Mouse (Mus musculus) cerebellum, postnatal 25 days (tissue): Measurements from ENCODE around the gene Prex1.
"Not testable (repeated sequence)": the region's sequence is repeated elsewhere in the genome, so short reads cannot be mapped to it uniquely, and the experiment has no call there.

ENCODE experiments used
- DNase-seq, 2 experiments: peaks; one replicate each; pipeline ENCODE4 v3.0.0; 2021; ENCODE audit warnings: mixed read lengths in 2 of 2

Prex1 gene

DNA sequence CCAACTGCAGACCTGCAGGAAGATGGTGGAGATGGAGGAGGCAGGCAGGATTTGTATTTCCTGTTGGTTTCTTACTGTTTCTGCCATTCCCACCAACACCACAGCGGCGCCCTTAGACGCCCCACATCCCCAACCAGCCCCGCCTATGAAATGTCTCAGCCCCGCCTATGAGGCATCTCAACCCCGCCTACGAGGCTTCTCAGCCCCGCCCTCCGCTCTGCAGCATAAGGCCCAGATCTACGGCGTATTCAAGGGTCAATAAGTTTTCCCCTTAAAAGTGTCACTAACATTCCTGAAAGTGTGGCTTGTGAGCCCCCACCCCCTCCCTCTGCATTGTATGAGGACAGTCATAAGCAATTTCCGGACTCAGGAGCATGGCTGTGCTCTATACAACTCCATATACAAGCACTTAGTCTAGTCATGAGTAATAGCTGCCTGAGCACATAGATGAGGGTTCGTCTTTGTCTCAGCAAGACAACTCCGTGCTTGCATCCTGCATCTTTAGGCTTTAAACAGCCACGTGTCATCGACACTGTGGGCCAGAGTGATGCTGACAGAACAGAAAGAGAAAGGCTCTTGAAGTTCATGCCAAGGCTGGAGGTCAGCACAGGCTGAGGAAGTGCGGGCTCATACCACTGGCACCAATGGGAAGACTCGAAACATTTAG, 160.0 kb downstream of the Prex1 start:
- no peak for DNase-seq

- DNase-seq = no peak
These were observed 161.0 kb downstream of the Prex1 start for GRCm38 (mm10) chr2:166552657-166553056.

DNA sequence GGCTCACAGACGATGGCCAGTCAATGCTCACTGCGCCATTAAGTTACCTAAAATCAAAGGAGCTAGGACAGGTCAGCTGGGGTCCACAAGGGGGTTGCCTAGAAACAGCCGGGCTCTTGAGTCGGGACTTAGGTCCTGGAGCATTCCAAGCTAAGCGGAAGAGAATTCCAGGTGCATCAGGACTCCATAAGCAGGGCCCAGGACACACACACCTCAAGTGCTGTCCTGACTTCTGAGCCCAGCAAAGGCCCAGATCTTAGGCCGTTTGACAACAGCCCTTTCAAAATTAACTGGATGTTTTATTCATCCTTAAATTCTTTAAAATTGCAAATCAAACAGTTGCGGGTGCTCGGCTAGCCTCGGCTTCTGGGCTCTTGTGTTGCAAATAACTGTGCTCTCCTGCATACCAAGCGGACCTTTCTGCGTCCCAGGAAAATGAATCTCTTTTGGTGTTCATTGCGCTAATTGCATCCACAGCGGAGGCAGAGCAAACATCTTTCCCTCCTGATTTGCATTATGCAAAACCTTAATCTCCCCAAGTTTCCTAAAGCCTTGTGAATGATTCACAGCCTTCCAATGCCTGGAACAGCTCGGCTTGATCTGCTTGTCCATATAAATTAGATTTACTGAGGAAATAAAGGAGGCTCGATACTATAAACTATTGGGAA, 161.7 kb downstream of the Prex1 start:
- no peak for DNase-seq

GRCm38 (mm10) chr2:166549871-166550270, 163.8 kb downstream of the Prex1 start:
- DNase-seq = no peak

DNA sequence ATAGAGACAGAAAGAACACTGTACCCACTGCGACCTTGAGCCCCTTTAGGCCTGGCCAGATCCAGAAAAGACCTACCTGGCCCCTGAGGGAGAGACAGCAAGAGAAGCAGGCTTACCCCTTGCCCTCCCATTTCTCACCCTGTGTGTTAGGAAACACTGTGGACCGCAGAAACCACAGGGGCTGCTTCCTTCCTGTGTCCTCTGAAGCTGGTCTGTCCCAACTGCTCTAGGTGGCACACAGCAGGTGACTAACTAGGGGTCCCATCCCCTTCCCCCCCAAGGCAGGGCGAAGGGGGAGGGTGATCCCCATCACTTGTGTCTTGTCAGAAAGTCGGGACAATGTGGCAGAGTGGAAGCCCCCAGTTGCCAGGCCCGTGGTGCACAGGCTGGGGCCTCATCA, 164.6 kb downstream of the Prex1 start:
- DNase-seq = no peak

DNA sequence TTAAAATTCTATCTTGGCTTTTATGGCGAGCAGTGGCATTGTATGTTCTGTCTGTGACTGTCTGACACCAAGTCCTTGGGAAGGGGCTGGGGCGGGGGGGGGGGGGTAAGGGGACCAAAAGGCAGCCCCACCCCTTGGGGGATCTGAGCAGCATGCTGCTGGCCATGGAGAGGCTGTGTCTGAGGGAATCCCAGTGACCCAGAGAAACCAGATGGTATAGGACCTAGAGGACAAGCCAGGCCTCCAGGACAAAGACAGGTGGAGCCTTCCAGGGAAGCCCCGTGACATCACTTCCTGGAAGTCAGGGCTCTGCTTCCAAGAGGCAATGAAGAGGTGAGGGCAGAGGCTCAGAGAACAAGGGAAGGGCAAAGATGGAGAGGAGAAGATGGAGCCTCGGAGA, 168.1 kb downstream of the Prex1 start:
- DNase-seq = no peak

DNA sequence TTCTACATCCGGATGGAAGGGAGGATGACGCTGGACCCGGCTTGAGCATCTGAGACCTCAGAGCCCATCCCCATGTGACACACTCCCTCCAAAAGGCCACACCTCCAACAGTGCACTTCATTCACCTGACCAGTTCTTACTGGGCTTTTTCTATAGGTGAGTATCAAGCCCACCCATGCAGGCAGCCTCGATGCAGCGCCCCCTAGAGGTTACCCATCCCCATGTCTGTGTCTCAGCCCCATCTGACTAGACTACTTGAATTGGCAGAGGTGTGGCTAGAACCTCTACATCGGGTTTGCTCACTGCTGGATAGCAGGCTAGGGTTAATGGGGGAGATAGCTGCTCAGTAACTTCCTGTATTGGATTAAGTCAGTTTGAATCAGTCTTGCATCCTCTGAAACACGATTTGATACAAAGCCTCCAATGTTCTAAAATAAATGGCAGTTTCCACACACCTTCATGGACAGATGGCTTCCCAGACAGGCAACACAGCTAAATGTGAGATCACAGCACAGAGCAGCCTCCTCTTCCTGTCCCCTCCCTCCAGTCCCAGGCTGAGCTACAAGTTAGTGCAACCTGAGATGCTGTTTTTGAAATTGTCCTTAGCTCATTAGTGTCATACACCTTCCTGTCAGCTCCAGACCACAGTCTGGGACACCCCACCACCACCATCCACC, 168.9 kb downstream of the Prex1 start:
- no peak for DNase-seq

DNA sequence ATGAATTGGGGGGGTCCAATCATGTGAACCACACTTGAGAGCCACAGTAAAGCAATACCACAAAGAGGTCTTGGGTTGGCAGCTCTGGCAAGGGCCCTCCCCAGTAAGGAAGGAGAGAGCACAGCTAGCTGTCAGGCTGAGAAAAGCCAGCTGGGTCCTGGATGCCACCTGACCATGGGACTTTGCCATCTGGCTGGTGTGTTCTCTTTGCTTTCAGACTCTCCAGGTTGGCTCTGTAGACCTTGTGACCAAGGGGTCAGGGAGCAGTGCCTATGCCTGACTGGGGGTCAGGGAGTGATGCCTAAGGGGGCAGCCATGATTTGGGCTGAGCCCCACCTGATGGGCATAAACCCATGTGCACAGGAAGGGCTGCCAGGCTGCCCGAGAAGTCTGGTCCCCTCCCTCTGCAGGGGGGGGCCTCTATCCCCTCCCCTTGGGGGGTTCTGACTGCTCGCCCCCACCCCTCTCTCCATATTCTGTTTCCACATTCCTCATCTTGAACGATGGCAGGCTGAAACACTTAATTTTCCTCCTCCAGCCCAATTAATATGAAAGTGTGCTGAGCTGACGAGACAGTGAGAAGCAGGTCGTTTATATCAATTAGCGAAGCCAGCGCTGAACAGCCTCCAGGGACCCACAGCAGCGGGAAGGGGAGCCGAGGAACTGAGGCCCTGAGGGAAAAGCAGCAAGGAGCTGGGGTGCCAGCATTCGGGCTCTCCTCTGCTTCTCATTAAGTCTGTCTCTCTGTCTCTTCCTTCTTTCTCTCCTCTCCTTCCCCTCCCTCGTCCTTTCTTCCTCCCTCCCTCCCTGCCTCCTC, 172.3 kb downstream of the Prex1 start:
- no peak for DNase-seq

- DNase-seq = no peak
These were observed 173.4 kb downstream of the Prex1 start for GRCm38 (mm10) chr2:166540216-166540615.

DNA sequence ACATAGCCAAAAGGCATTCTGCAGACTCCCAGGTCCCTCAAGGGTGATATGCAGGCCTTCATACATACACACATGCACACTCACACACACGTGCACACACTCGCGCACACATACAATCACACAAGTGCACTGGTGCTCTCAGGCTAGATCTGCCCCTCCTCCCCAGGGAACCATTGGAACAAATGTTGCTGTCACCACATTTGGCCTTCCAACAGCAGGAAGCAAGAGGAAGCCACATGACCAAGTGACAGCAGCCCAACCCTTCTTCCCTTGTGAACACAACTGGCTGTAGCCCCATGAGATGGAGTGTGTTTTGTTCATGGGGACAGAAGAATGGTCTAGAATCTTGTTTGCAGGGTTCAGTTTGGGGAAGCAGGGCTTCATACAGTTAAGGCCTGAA, 176.7 kb downstream of the Prex1 start:
- no peak for DNase-seq

- DNase-seq = no peak
These were observed 178.1 kb downstream of the Prex1 start for GRCm38 (mm10) chr2:166535519-166535918.

DNA sequence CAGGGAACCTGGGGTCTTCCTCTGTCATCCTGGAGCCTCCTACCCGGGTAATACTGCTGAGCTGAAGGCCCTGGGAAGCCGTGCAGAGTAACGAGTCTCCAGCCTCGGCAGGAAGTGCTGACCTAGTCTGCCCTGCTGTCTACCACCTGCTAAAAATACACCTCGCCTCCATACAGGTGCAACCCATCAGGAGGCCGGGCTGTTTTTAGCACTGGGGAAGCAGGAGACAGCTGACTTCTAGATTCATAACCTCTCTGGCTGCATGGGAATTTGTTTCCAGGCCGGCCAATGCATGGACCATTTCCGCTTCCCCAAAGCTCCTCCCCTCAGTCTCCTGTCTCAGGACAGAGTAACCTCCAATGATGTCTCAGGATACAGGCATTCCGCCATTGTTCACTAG, 187.4 kb downstream of the Prex1 start:
- DNase-seq = peak; percentile 21 to 38

DNA sequence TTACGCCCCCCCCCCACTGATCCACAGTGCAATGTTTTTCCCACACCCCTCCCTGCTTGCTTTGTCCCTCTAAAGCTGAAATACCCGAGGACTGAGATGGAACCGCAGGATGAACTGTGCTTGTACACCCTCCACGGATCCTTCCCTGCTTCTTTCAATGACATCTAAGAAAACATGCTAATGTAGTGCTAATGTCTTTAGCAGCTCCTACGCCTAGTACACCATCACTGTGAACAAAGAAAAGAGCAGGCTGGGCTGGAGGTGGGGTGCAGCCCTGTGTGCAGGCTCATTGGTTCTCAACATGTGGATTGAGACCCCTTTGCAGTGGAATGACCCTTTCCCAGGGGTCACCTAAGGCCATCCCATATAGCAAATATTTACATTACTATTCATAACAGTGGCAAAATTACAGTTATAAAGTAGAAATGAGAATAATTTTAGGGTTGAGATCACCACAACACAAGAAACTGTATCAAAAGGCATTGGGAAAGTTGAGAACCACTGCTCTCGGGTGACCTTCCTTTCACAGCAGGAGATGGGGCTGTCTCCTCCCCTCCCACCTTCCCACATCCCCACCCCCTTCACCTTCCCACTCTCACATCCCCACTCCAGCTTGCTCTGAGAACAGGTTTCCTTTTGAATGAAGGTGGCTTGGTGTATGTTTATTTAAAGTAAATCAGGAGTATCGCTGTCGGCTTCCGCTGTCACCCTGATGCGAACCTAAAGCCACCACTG, 190.3 kb downstream of the Prex1 start:
- no peak for DNase-seq

- no peak for DNase-seq
These were observed 191.0 kb downstream of the Prex1 start for GRCm38 (mm10) chr2:166522612-166523120.

DNA sequence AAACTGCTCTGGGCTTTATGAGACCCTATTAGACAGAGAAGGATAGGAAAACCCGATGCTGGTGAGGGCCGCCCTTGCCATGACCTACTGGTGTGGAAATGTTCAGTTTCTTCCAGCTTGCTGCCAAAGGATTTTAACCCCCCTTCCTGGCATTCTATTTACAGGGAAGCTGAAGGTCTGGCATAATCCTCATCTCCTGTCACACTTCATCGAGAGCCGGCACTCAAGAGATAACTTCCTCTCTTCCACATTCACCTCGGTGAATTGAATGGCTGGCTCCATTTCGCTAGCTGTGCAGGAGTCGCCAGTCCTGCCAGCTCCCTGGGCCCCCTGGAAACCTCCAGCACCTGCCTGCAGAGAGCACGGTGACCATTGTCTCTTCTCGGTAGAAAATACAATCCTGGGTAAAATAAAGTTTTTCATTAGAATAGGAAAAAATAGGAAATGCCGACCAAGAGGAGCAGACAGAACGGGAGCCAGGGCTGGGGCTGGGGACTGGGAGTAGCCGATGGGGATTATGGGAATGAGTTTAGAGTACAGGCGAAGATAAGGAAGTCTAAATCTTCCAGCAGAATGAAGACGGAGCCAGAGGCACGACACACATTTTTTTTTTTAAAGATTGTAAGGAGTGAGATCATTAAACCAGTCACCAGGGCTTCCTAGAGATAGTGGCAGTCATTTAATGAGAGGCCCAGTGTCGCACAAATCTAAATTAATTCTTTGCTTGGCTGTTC, 191.6 kb downstream of the Prex1 start:
- DNase-seq = no peak

GRCm38 (mm10) chr2:166521461-166521860, 192.2 kb downstream of the Prex1 start:
- DNase-seq = no peak

GRCm38 (mm10) chr2:166520536-166520935, 193.1 kb downstream of the Prex1 start:
- DNase-seq = no peak

GRCm38 (mm10) chr2:166517392-166518174, 196.0 kb downstream of the Prex1 start:
- DNase-seq = not testable (repeated sequence)

- DNase-seq = no peak
These were observed 196.7 kb downstream of the Prex1 start for GRCm38 (mm10) chr2:166516818-166517353.
